Mouse (Mus musculus): ENCODE results near the gene Tacc2. TPM values are rescaled to one million over a fixed set of nuclear protein-coding genes. Genes with fewer than 3 reads are reported as not detected.

Gene Tacc2
- polyA plus RNA-seq, 1 experiment from 2014 or later, result 44.8 TPM

Other genes starting within 250 kb of the Tacc2 start
- 59.2 and 62.6 TPM in 2 replicates for gene Ate1, start 57.1 kb upstream of the Tacc2 start, polyA plus RNA-seq (2016; fragmentation: Nextera tagmentation; extraction: Ambion mirVana)
- gene Nsmce4a, start 4.3 kb upstream of the Tacc2 start, polyA plus RNA-seq (2016; fragmentation: Nextera tagmentation; extraction: Ambion mirVana), result 131 and 152 TPM in 2 replicates
- gene Btbd16, start 196.6 kb downstream of the Tacc2 start, polyA plus RNA-seq (2016; fragmentation: Nextera tagmentation; extraction: Ambion mirVana), result 0.07 and 0.40 TPM in 2 replicates

Data from heart, embryonic 10.5 days (tissue).